Mouse (Mus musculus) midbrain, embryonic 11.5 days (tissue): ENCODE measurements around the gene Tars. TPM values are rescaled to one million over a fixed set of nuclear protein-coding genes. Genes with fewer than 3 reads are reported as not detected.

ENCODE experiments used
- ATAC-seq: fragments of 200-750 bp; cut with Nextera tagmentation; 2 replicates; pipeline ENCODE4 v1.8.0; 2017; ENCODE audit warnings: moderate TSS enrichment, moderate library complexity; ENCODE audit not compliant: low FRiP score
- DNase-seq: peaks from one replicate; pipeline ENCODE4 v3.0.0; 2015; ENCODE audit warnings: low spot score; ENCODE audit errors: missing footprints
- H3K27ac ChIP-seq: fragments of 300-500 bp; sonication (generic); 2 replicates; pipeline ENCODE4 v1.5.1; 2014; ENCODE audit warnings: low read depth, low read length
- H3K27me3 ChIP-seq: fragments of 300-500 bp; sonication (generic); 2 replicates; pipeline ENCODE4 v1.6.1; 2014; ENCODE audit warnings: mild to moderate bottlenecking, low read length, moderate library complexity, mixed read lengths; ENCODE audit not compliant: control insufficient read depth, insufficient read depth
- H3K36me3 ChIP-seq: fragments of 300-500 bp; sonication (generic); 2 replicates; pipeline ENCODE4 v1.6.1; 2014; ENCODE audit warnings: mild to moderate bottlenecking, low read length, moderate library complexity, mixed read lengths; ENCODE audit not compliant: control insufficient read depth, insufficient read depth
- H3K4me1 ChIP-seq: fragments of 300-500 bp; sonication (generic); 2 replicates; pipeline ENCODE4 v1.6.1; 2014; ENCODE audit warnings: low read length; ENCODE audit not compliant: control insufficient read depth, insufficient read depth
- H3K4me2 ChIP-seq: fragments of 300-500 bp; sonication (generic); 2 replicates; pipeline ENCODE4 v1.6.1; 2014; ENCODE audit warnings: mild to moderate bottlenecking, moderate library complexity
- H3K4me3 ChIP-seq: fragments of 300-500 bp; sonication (generic); 2 replicates; pipeline ENCODE4 v1.5.1; 2014; ENCODE audit warnings: low read depth, low read length
- H3K9ac ChIP-seq: fragments of 300-500 bp; sonication (generic); 2 replicates; pipeline ENCODE4 v1.6.1; 2014; ENCODE audit warnings: low read length
- H3K9me3 ChIP-seq: fragments of 300-500 bp; sonication (generic); 2 replicates; pipeline ENCODE4 v1.6.1; 2016; ENCODE audit warnings: low read length; ENCODE audit not compliant: control insufficient read depth
- WGBS: fragments of 180-500 bp; shearing (Covaris S2); extraction: QIAGEN DNeasy Blood & Tissue Kit; methylation state at CpG from one replicate; pipeline ENCODE4 v1.1.7; 2014; 5-methylcytosine and 5-hydroxymethylcytosine counted together
- polyA plus RNA-seq: library from polyadenylated mRNA; unstranded; fragments of >200 nt; fragmentation: Nextera tagmentation; extraction: Ambion mirVana; gene quantifications from 2 replicates; pipeline ENCODE4 v1.2.1, GENCODE M21; 2014

Gene Tars
- 101 and 105 TPM in 2 replicates for polyA plus RNA-seq

DNA sequence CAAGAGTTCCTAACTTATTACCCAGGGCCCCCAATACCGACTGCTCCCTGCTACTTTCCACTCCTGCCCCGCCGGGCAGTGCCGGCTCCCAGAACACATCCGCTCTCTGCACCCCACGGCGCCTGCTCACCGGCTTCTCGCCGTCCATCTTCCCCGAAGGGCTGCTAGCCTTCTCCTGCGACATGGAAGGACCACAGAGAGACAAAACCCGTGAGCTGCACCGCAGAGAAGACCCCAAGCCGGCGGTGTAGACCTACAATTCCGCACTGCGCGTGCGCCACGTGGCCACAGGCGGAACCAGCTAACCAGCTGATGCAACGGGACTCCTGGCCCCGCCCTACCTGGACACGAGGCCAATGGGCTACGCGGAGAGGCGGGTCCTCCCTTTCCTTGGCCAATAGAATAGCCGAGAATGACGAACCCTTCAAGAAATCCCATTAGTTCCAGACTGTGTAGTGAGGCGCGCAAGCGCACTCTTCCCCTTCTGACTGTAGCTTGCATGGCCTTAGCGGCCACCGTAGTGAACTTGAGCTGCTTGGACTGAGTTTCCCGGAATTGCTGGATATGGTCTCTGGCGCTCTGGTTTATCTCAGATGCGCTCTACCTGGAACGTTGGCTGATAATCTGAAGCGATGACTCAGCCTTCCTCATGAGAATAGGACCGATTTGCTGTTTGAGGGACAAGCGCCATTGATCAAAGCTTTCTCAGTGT is at the start of gene Tars:
Gene Tars (minus strand): TSS at position 310 of the 712 bp plus-strand sequence.
- H3K27me3 ChIP-seq: no peaks in the 10 kb centered on the region
- H3K9me3 ChIP-seq: no peaks in the 10 kb centered on the region
- WGBS: under 1% methylated on average over 42 of the region's 42 CpGs
- H3K4me1 ChIP-seq: peaks cover 6% of the 10 kb centered on the region
- H3K27ac ChIP-seq: no peak within 1 kb of the TSS
- H3K9ac ChIP-seq: peak within 1 kb of the TSS; percentile 84
- H3K36me3 ChIP-seq: no peaks in the 10 kb centered on the region
- DNase-seq (peak; percentile 99), ATAC-seq (peak; percentile 100)
- H3K4me2 ChIP-seq: peak within 1 kb of the TSS; percentile 78
- H3K4me3 ChIP-seq: peak within 1 kb of the TSS; percentile 78

DNA sequence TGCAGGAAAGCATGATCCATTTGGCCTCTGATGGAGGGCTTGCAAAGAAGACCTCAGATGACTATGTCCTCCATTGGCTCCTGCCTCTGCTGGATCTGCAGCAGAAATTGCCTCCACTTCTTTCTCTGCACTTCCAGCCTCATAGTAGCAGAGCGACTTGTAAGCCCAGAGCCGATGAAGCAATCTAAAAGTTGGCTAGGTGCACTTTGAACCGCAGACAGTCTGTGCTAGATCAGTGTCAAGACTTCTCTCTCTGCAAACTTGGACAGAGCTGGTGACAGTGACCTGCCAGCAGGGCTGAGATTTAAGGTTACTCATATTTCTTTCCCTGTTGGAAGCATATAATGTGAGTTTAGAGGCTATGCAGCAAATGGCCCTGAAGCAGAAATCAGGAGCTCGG is 37.9 kb upstream of the Tars start:
- H3K9ac ChIP-seq: no peak overlapping the region
- DNase-seq (no peak), ATAC-seq (no peak)
- H3K4me1 ChIP-seq: no peaks in the 10 kb centered on the region
- no peaks in the 10 kb centered on the region for H3K27me3 ChIP-seq
- no peak overlapping the region for H3K27ac ChIP-seq
- WGBS: 94% methylated on average over 4 of the region's 4 CpGs
- no peaks in the 10 kb centered on the region for H3K36me3 ChIP-seq
- no peak overlapping the region for H3K4me3 ChIP-seq
- H3K9me3 ChIP-seq: no peaks in the 10 kb centered on the region
- H3K4me2 ChIP-seq: no peak overlapping the region

DNA sequence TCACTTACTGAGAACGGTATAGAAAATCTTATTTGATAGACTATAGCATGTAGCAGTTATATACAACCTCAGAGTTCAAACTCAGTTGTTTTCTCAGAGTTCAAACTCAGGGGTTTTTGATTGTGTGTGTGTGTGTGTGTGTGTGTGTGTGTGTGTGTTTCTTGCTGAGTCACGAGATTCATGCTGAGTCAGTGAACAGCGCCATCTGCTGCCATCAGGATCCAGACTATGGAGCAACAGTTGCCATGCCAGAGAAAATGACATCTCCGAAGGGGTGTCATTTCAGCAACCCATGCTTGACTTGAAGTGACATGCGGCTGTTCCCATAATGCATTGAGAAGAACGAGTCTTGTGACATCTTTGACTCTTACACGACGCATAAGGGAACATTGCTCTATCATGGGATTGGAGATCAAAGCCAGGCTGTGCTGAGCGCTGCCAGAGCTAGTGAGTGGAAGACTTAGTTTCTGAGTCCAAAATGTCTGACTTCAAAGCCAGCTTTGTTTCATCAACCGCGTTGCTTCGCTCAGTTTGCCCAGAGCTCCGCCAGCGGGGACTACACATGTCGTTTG is 37.3 kb upstream of the Tars start:
- ATAC-seq (no peak), DNase-seq (no peak)
- Histone ChIP-seq H3K36me3 (no peaks in the 10 kb centered on the region), H3K4me1 (no peaks in the 10 kb centered on the region), H3K4me3 (no peak overlapping the region), H3K9ac (no peak overlapping the region), H3K9me3 (no peaks in the 10 kb centered on the region), H3K4me2 (no peak overlapping the region), H3K27ac (no peak overlapping the region), H3K27me3 (no peaks in the 10 kb centered on the region)
- 94% methylated on average over 15 of the region's 15 CpGs for WGBS

DNA sequence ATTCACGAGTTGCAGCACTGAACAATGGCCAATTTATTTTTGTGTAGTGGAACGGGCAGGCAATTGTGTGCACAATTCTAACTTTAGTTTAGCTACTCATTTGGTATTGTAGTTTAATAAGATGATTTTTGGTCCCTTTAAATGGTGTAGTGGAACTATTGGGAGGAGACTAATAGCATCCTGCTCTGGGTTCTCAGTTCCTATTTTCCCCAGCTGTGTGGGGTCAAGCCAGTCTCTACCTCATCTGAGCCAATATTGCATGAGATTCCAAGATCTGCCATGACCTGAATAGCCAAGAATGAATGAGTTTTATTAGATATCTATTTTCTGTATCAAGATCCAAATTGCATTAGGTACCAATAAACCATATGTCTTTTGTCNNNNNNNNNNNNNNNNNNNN is 27.4 kb upstream of the Tars start:
- Histone ChIP-seq H3K4me1 (no peaks in the 10 kb centered on the region), H3K4me2 (no peak overlapping the region), H3K27me3 (no peaks in the 10 kb centered on the region), H3K9me3 (no peaks in the 10 kb centered on the region), H3K9ac (no peak overlapping the region), H3K27ac (no peak overlapping the region), H3K36me3 (no peaks in the 10 kb centered on the region), H3K4me3 (no peak overlapping the region)
- DNase-seq (no peak), ATAC-seq (no peak)
- WGBS: 85% methylated on average over 2 of the region's 2 CpGs

DNA sequence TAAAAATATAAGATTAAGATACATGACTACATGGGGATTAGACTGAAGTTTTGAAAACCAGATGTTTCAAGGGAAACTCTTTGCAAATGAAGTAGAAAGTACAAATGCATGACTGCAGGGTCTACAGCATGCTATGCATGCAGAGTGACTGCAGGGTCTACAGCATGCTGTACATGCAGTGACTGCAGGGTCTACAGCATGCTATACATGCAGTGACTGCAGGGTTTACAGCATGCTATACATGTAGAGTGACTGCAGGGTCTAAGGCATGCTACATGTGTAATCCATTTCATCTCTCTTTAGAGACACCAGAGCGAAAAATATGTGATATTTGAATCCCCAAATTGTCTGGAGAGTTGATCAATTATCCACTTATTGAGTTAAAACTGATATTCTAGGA is 14.0 kb upstream of the Tars start:
- H3K9me3 ChIP-seq: no peaks in the 10 kb centered on the region
- no peak overlapping the region for H3K4me3 ChIP-seq
- no peak overlapping the region for H3K4me2 ChIP-seq
- ATAC-seq (no peak), DNase-seq (no peak)
- no peak overlapping the region for H3K27ac ChIP-seq
- no peak overlapping the region for H3K9ac ChIP-seq
- H3K36me3 ChIP-seq: no peaks in the 10 kb centered on the region
- 91% methylated on average over 1 of the region's 1 CpGs for WGBS
- no peaks in the 10 kb centered on the region for H3K27me3 ChIP-seq
- no peaks in the 10 kb centered on the region for H3K4me1 ChIP-seq

DNA sequence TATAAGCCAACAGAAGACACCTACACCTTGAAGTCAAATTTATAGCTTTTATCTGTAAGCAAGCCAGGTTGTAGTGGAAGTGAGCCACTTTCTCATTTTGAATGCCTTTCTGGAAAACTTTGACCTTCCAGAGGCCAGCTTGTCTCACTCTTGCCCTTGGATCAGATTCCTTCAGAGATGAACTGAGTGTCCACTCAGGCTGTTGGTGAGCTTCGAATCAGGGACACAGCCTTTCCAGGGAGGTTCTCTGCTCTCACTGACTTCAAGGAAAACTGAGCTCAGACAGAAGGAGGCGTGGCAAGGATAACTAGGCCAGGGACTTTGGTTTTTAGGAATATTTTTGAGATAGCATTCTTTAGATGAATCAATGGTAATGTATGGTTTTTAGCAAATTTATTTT is 13.1 kb upstream of the Tars start:
- no peak overlapping the region for H3K27ac ChIP-seq
- 88% methylated on average over 2 of the region's 2 CpGs for WGBS
- H3K27me3 ChIP-seq: no peaks in the 10 kb centered on the region
- no peak overlapping the region for H3K4me3 ChIP-seq
- ATAC-seq: no peak
- H3K4me2 ChIP-seq: no peak overlapping the region
- no peaks in the 10 kb centered on the region for H3K4me1 ChIP-seq
- H3K9ac ChIP-seq: no peak overlapping the region
- H3K9me3 ChIP-seq: no peaks in the 10 kb centered on the region
- H3K36me3 ChIP-seq: no peaks in the 10 kb centered on the region
- no peak for DNase-seq

DNA sequence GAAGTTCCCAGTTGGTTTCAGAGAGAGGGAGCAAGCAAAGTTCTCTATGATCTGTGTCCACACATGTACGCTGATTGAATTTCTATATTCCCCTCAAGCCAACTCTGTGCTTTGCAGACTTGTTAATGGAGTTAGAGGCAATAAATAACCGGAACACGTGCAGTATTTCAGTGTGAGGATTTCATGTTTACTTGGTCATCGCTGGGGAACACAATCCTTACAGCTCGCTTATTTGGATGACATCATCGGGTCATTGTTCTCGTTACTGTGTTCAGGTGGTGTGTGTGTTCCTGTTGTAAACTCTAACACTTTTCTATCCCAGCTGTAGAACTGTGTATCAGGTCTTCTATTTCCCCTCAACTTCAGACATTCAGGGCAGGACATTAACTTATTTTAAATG is 12.4 kb upstream of the Tars start:
- ATAC-seq (no peak), DNase-seq (no peak)
- no peak overlapping the region for H3K4me2 ChIP-seq
- WGBS: 86% methylated on average over 7 of the region's 7 CpGs
- H3K36me3 ChIP-seq: no peaks in the 10 kb centered on the region
- no peaks in the 10 kb centered on the region for H3K9me3 ChIP-seq
- H3K4me1 ChIP-seq: no peaks in the 10 kb centered on the region
- H3K9ac ChIP-seq: no peak overlapping the region
- no peaks in the 10 kb centered on the region for H3K27me3 ChIP-seq
- no peak overlapping the region for H3K4me3 ChIP-seq
- no peak overlapping the region for H3K27ac ChIP-seq

DNA sequence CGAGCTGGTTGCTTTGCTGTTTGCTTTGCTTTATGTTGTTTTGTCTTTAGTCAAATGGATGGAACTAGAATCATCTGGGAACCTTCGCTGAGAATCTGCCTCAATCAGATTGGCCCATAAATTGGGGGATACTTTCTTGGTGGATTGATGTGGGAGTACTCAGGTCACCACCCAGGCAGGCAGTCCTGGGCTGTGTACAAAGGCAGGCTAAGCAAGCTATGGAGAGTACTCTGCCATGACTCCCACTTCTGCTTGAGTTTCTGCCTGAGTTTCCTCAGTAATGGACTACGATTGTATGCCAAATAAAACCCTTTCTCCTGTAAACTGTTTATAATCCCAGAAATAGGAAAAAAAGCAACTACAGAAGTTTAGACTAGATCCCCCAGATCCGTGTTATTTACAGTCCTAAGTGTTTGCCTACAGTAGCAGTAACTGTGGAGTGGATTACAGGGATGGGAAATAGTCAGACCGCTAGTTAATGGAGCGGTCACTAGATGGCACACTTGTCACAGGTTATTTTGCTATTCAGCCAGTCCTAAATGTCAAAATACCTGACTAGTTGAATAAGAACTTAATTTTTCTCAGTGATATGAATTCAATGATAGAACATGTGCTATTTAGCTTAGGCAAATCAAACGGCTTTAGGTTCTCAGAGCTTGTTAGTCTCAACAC is 8.8 kb upstream of the Tars start:
- no peaks in the 10 kb centered on the region for H3K9me3 ChIP-seq
- 42% methylated on average over 7 of the region's 7 CpGs for WGBS
- no peaks in the 10 kb centered on the region for H3K4me1 ChIP-seq
- no peak overlapping the region for H3K4me2 ChIP-seq
- no peak overlapping the region for H3K27ac ChIP-seq
- peak; percentile 90 for DNase-seq
- no peak overlapping the region for H3K4me3 ChIP-seq
- H3K9ac ChIP-seq: no peak overlapping the region
- H3K27me3 ChIP-seq: no peaks in the 10 kb centered on the region
- peak; percentile 42; the same call in 1 of the 2 replicates for ATAC-seq
- no peaks in the 10 kb centered on the region for H3K36me3 ChIP-seq

DNA sequence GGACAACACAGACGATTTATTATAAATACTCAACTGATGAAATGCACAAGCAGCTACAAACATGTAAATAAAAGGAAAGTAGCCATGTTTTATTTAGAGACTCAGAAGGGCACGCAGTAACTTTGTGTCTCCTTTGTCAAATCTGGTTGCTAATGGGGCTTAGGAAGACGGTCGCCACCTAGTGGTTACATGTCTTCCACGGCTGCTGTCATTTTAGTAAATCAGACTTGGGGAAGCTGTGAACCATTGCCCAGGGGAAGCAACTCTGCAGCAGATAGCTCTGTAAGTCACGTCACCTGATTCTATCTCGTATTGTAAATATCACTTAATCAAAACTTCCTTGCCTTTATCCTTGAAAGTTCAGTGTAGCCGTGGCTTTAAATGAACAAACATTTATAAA is 7.9 kb upstream of the Tars start:
- H3K27ac ChIP-seq: no peak overlapping the region
- no peak overlapping the region for H3K4me2 ChIP-seq
- DNase-seq (peak; percentile 91), ATAC-seq (0 out of 2 replicates have a peak, but pooled peaks have one; percentile 52)
- no peaks in the 10 kb centered on the region for H3K27me3 ChIP-seq
- H3K9me3 ChIP-seq: no peaks in the 10 kb centered on the region
- H3K9ac ChIP-seq: no peak overlapping the region
- no peaks in the 10 kb centered on the region for H3K36me3 ChIP-seq
- H3K4me3 ChIP-seq: no peak overlapping the region
- WGBS: 14% methylated on average over 8 of the region's 8 CpGs
- no peaks in the 10 kb centered on the region for H3K4me1 ChIP-seq
